Mouse (Mus musculus) hindbrain, embryonic 16.5 days (tissue): ENCODE results near the gene Wdr4. TPM values are rescaled to one million over a fixed set of nuclear protein-coding genes. Genes with fewer than 3 reads are reported as not detected.

Experiments
- ATAC-seq: fragments of 200-750 bp; cut with Nextera tagmentation; 2 replicates; pipeline ENCODE4 v1.8.0; 2017; ENCODE audit warnings: moderate TSS enrichment, moderate library complexity
- H3K27ac ChIP-seq: fragments of 300-500 bp; sonication (generic); 2 replicates; pipeline ENCODE4 v1.5.1; 2014; ENCODE audit warnings: low read depth, mild to moderate bottlenecking, control low read depth, low read length, moderate library complexity
- H3K27me3 ChIP-seq: fragments of 300-500 bp; sonication (generic); replicated peaks from 2 replicates; pipeline ENCODE4 v1.6.1; 2014; ENCODE audit warnings: low read length; ENCODE audit not compliant: control insufficient read depth, insufficient read depth
- H3K36me3 ChIP-seq: fragments of 300-500 bp; sonication (generic); 2 replicates; pipeline ENCODE4 v1.6.1; 2014; ENCODE audit warnings: mild to moderate bottlenecking, low read length, moderate library complexity, mixed read lengths; ENCODE audit not compliant: control insufficient read depth, insufficient read depth
- H3K4me1 ChIP-seq: fragments of 300-500 bp; sonication (generic); 2 replicates; pipeline ENCODE4 v1.6.1; 2014; ENCODE audit warnings: low read depth, low read length; ENCODE audit not compliant: control insufficient read depth, insufficient read depth
- H3K4me2 ChIP-seq: fragments of 300-500 bp; sonication (generic); 2 replicates; pipeline ENCODE4 v1.6.1; 2014; ENCODE audit warnings: mild to moderate bottlenecking, low read length, control low read depth, moderate library complexity
- H3K4me3 ChIP-seq: fragments of 300-500 bp; sonication (generic); 2 replicates; pipeline ENCODE4 v1.5.1; 2014; ENCODE audit warnings: mild to moderate bottlenecking, low read length, control low read depth, moderate library complexity
- H3K9ac ChIP-seq: fragments of 300-500 bp; sonication (generic); 2 replicates; pipeline ENCODE4 v1.6.1; 2014; ENCODE audit warnings: low read depth, mild to moderate bottlenecking, control low read depth, low read length, moderate library complexity
- H3K9me3 ChIP-seq: fragments of 300-500 bp; sonication (generic); 2 replicates; pipeline ENCODE4 v1.6.1; 2014; ENCODE audit warnings: mild to moderate bottlenecking, low read length, moderate library complexity; ENCODE audit not compliant: control insufficient read depth
- WGBS: fragments of 180-500 bp; shearing (Covaris S2); extraction: QIAGEN DNeasy Blood & Tissue Kit; methylation state at CpG from one replicate; pipeline ENCODE4 v1.1.7; 2014; 5-methylcytosine and 5-hydroxymethylcytosine counted together
- microRNA-seq: library from miRNA; unstranded; fragments of <30 nt; microRNA quantifications from one replicate; pipeline ENCODE4, GENCODE M21; 2017
- polyA plus RNA-seq: library from polyadenylated mRNA; unstranded; fragments of >200 nt; fragmentation: Nextera tagmentation; extraction: Ambion mirVana; gene quantifications from 2 replicates; pipeline ENCODE4 v1.2.1, GENCODE M21; 2015

Gene Wdr4
- polyA plus RNA-seq, 1 experiment from 2014 or later, result 38.1 TPM

- WGBS, result 71% methylated on average over 7 of the region's 7 CpGs
- Histone ChIP-seq H3K9ac (no peak overlapping the region), H3K9me3 (no peaks in the 10 kb centered on the region), H3K4me2 (no peak overlapping the region), H3K4me3 (no peak overlapping the region), H3K27ac (no peak overlapping the region), H3K36me3 (peaks cover 6% of the 10 kb centered on the region), H3K27me3 (no peaks in the 10 kb centered on the region), H3K4me1 (no peaks in the 10 kb centered on the region; the same call in 1 of the 2 replicates)
- ATAC-seq, result no peak
Measured at GRCm38 (mm10) chr17:31445061-31445731, 74.6 kb downstream of the Wdr4 start.

Small RNAs within 50 kb of the gene (microRNA-seq; reads per million reads assigned to microRNA genes)
- gene Gm24970, result not detected

Other genes with a start within 250 kb of the Wdr4 start
- gene Rsph1, start 242.6 kb downstream of the Wdr4 start, polyA plus RNA-seq, result 6.4 and 8.8 TPM in 2 replicates
- gene Slc37a1, start 233.2 kb downstream of the Wdr4 start, polyA plus RNA-seq, result 8.6 and 10.9 TPM in 2 replicates
- gene Pde9a, start 133.8 kb downstream of the Wdr4 start, polyA plus RNA-seq, result 30.3 and 34.4 TPM in 2 replicates
- 431 and 478 TPM in 2 replicates for gene Ndufv3, start 135 bp upstream of the Wdr4 start, polyA plus RNA-seq
- gene Pknox1, start 44.8 kb upstream of the Wdr4 start, polyA plus RNA-seq, result 33.0 and 35.1 TPM in 2 replicates
- gene Cbs, start 117.3 kb upstream of the Wdr4 start, polyA plus RNA-seq, result 12.4 and 17.1 TPM in 2 replicates
- 158 and 175 TPM in 2 replicates for gene U2af1, start 138.9 kb upstream of the Wdr4 start, polyA plus RNA-seq
- 0.46 and 0.80 TPM in 2 replicates for gene Cryaa, start 157.8 kb upstream of the Wdr4 start, polyA plus RNA-seq